Mouse (Mus musculus): ENCODE data around the gene Csnk1d. TPM values are rescaled to one million over a fixed set of nuclear protein-coding genes. Genes with fewer than 3 reads are reported as not detected.

Csnk1d gene
- polyA plus RNA-seq, 1 experiment: 11.4 TPM

DNA sequence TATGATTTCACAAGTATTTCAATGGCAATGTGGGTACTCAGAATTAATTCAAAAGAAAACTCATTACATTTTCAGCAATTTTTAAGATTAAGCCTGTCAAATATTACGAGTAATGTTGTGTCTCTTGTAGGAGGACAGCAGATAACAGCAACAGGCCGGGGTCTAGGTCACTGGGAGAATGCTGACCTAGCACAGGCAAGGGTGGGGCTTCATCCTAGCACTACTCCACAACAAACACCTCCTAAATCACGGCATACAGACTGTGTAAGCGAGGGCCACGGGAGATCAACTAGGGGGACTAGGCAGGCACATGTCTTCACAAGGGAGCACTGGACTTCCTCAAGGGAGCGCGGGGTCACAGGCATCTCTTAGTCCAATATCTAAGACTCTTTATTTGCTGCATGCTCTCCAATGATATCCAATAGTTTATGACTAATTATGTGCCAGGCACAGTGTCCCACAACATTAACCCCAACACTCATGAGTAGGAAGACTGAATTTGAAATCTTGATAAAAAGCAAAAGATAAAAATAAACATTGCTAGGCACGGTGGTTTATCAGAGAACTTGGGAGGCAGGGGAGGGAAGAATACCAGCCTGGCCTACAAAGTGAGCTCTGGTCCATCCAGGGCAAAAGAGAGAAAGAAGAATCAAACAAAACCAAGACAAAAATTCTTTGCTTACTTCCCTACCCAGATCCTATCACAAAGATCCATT lies 11.3 kb downstream of the Csnk1d start:
- H3K9me3 ChIP-seq (ENCODE audit: control insufficient read depth, low read length): no peaks in the 10 kb centered on the region
- TF ChIP-seq GATA1 (IDR thresholded peaks at IDR 0.05; ENCODE audit: low read length) (0 out of 2 replicates have a peak, but pooled peaks have one; percentile 5), TAL1 (IDR thresholded peaks at IDR 0.05; ENCODE audit: low read length) (no peak)
- peak overlapping the region; percentile 56 for H3K4me3 ChIP-seq (replicated peaks)
- H3K27me3 ChIP-seq (ENCODE audit: control insufficient read depth): no peaks in the 10 kb centered on the region
- peaks cover 74% of the 10 kb centered on the region for H3K4me1 ChIP-seq (ENCODE audit: control insufficient read depth)
- peaks cover 98% of the 10 kb centered on the region for H3K36me3 ChIP-seq (ENCODE audit: control insufficient read depth)

GRCm38 (mm10) chr11:120973318-120973717 lies 17.8 kb downstream of the Csnk1d start:
- peaks cover 13% of the 10 kb centered on the region for H3K4me1 ChIP-seq (ENCODE audit: control insufficient read depth)
- TF ChIP-seq GATA1 (IDR thresholded peaks at IDR 0.05; ENCODE audit: low read length) (no peak), TAL1 (IDR thresholded peaks at IDR 0.05; ENCODE audit: low read length) (no peak)
- no peak overlapping the region for H3K4me3 ChIP-seq (replicated peaks)
- H3K36me3 ChIP-seq (ENCODE audit: control insufficient read depth): peaks cover 100% of the 10 kb centered on the region
- H3K27me3 ChIP-seq (ENCODE audit: control insufficient read depth): no peaks in the 10 kb centered on the region
- no peaks in the 10 kb centered on the region for H3K9me3 ChIP-seq (ENCODE audit: control insufficient read depth, low read length)

DNA sequence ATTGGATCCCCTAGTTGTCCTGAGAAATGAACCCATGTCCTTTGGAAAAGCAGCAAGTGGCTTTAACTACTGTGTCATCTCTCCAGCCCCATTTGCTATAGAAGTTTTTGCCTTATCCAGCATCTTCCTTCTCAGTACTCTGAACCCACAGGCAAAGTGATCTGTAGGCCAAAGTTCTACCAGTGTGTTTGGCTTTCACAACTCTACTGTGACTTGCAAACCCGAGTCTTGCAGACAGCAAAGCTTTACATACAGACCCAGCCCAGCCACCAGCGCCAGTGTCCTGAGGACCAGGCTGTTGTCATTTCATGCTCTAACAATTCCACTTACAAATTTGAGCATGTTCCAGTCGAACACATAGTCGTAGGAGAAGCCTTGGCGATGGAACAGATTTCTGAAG lies 19.9 kb downstream of the Csnk1d start:
- Histone ChIP-seq H3K36me3 (ENCODE audit: control insufficient read depth) (peaks cover 100% of the 10 kb centered on the region), H3K9me3 (ENCODE audit: control insufficient read depth, low read length) (no peaks in the 10 kb centered on the region), H3K4me3 (replicated peaks) (no peak overlapping the region), H3K27me3 (ENCODE audit: control insufficient read depth) (no peaks in the 10 kb centered on the region), H3K4me1 (ENCODE audit: control insufficient read depth) (peaks cover 4% of the 10 kb centered on the region; the same call in 1 of the 2 replicates)
- no peak for TF ChIP-seq GATA1 (IDR thresholded peaks at IDR 0.05; ENCODE audit: low read length)
- TF ChIP-seq TAL1 (IDR thresholded peaks at IDR 0.05; ENCODE audit: low read length): no peak

DNA sequence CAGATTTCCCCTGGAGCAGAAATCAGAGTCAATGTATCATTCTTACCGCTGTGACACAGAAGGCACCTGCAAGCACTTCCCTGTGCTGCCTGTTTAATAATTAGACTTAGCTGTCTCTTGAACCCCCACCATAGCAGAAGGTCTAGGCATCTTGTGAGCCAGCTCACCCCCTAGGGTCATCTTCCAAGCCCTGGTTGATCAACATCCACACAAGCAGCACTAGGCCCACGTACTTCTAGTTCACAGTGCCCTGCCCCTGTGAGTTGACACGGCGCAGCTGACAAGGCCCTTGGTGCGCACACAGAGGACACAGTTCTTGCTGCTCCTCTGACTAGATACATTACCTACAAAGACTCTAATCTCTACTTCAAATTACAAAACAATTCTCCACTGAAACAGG lies 21.4 kb downstream of the Csnk1d start:
- H3K36me3 ChIP-seq (ENCODE audit: control insufficient read depth): peaks cover 100% of the 10 kb centered on the region
- TF ChIP-seq GATA1 (IDR thresholded peaks at IDR 0.05; ENCODE audit: low read length) (no peak), TAL1 (IDR thresholded peaks at IDR 0.05; ENCODE audit: low read length) (no peak)
- H3K9me3 ChIP-seq (ENCODE audit: control insufficient read depth, low read length): no peaks in the 10 kb centered on the region
- no peak overlapping the region for H3K4me3 ChIP-seq (replicated peaks)
- peaks cover 4% of the 10 kb centered on the region; the same call in 1 of the 2 replicates for H3K4me1 ChIP-seq (ENCODE audit: control insufficient read depth)
- no peaks in the 10 kb centered on the region for H3K27me3 ChIP-seq (ENCODE audit: control insufficient read depth)

DNA sequence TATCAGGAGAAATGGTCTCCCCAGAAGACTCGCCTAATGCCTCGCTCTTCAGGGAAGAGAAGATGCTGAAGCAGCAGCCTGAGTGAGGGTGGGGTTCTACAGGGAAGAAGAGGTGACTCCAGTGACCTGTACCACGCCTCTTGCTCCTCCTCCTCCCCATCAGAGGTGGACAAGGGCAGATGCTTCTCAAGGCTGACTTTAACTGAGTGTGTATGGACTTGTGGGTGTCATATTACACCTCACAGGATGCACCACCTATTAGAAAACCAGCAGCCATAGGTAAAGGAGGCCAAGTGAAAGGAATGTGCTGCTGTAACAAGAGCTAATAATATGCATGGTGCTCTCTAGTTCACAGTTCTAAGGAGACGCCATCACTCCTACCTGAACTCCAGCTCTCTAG lies 25.5 kb downstream of the Csnk1d start:
- Histone ChIP-seq H3K4me3 (replicated peaks) (no peak overlapping the region), H3K4me1 (ENCODE audit: control insufficient read depth) (peaks cover 6% of the 10 kb centered on the region; the same call in 1 of the 2 replicates), H3K9me3 (ENCODE audit: control insufficient read depth, low read length) (no peaks in the 10 kb centered on the region), H3K27me3 (ENCODE audit: control insufficient read depth) (no peaks in the 10 kb centered on the region), H3K36me3 (ENCODE audit: control insufficient read depth) (peaks cover 100% of the 10 kb centered on the region)
- TF ChIP-seq TAL1 (IDR thresholded peaks at IDR 0.05; ENCODE audit: low read length): no peak

DNA sequence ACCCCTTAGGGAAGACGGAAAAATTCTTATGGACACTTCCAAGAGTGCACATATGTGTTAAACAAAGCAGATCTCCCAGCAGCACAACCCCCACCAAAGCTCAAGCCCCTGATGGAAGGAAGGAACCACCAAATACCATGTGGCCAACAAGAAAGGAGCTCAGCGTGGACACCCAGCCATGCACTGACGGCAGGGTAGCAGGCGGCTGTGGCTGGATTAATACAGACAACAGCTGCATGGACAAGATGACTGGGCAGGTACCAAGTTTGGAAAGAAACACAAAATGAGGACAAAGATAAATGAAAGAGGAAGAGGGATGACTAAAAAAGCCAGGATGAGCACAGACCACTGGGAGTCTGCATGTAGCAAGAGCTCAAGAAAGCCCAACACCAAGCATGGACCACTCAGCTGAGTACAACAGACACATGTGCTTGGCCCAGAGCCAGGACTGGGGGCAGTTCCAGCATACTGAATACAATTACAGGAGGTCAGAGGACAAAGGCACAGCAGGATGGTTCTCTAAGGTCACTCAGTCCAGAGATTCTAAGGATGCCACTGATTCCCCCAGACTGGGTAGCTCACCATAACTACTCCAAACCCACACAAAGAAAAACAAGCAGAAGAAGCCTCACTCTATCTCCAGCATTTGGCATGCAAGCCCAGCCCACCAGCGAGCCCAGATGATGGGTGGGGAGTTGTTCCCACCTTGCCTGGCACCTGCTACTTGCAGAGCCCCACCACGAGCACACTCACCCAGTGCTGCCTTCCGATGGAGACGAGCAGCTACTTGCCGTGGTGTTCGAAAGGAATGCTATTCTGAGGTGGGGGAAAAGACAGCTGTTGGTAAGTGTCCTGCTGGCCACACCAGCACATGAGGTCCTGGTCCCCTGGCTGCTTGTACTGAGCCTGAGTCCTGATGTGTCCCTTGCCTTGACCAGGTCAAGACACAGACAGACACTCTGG lies 26.7 kb downstream of the Csnk1d start:
- Histone ChIP-seq H3K9me3 (ENCODE audit: control insufficient read depth, low read length) (no peaks in the 10 kb centered on the region), H3K27me3 (ENCODE audit: control insufficient read depth) (no peaks in the 10 kb centered on the region), H3K4me1 (ENCODE audit: control insufficient read depth) (peaks cover 12% of the 10 kb centered on the region), H3K4me3 (replicated peaks) (no peak overlapping the region), H3K36me3 (ENCODE audit: control insufficient read depth) (peaks cover 100% of the 10 kb centered on the region)
- TF ChIP-seq GATA1 (IDR thresholded peaks at IDR 0.05; ENCODE audit: low read length) (no peak), TAL1 (IDR thresholded peaks at IDR 0.05; ENCODE audit: low read length) (no peak)

GRCm38 (mm10) chr11:120962909-120963308 lies 28.2 kb downstream of the Csnk1d start:
- Histone ChIP-seq H3K36me3 (ENCODE audit: control insufficient read depth) (peaks cover 100% of the 10 kb centered on the region), H3K27me3 (ENCODE audit: control insufficient read depth) (no peaks in the 10 kb centered on the region), H3K9me3 (ENCODE audit: control insufficient read depth, low read length) (no peaks in the 10 kb centered on the region), H3K4me1 (ENCODE audit: control insufficient read depth) (peaks cover 25% of the 10 kb centered on the region), H3K4me3 (replicated peaks) (no peak overlapping the region)
- no peak for TF ChIP-seq GATA1 (IDR thresholded peaks at IDR 0.05; ENCODE audit: low read length)
- TF ChIP-seq TAL1 (IDR thresholded peaks at IDR 0.05; ENCODE audit: low read length): no peak

GRCm38 (mm10) chr11:120962050-120962771 lies 28.9 kb downstream of the Csnk1d start:
- TF ChIP-seq GATA1 (IDR thresholded peaks at IDR 0.05; ENCODE audit: low read length) (no peak), TAL1 (IDR thresholded peaks at IDR 0.05; ENCODE audit: low read length) (no peak)
- Histone ChIP-seq H3K9me3 (ENCODE audit: control insufficient read depth, low read length) (no peaks in the 10 kb centered on the region), H3K36me3 (ENCODE audit: control insufficient read depth) (peaks cover 100% of the 10 kb centered on the region), H3K4me1 (ENCODE audit: control insufficient read depth) (peaks cover 28% of the 10 kb centered on the region), H3K4me3 (replicated peaks) (no peak overlapping the region), H3K27me3 (ENCODE audit: control insufficient read depth) (no peaks in the 10 kb centered on the region)
